8 mouse cellular contexts compared by ENCODE assay signal in the genomic region with DNA sequence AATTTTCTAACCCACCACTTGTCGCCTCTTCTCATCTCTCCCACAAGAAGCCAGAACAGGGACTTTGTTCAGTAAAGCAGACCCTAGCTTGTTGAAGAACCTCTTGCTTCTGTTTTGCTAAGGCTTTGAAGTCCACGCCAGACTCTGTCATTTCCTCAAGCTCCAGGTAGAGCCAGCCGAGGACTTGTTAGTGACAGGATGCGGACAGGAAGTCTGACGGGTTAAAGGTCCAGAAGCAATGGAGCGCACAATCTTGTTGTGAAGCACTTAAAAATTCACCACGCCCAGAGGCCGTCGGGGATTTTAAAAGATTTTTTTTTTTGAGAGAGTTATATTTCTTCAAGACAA. TPM values are rescaled to one million over a fixed set of nuclear protein-coding genes. Genes with fewer than 3 reads are reported as not detected.
DNase-seq lines count a peak whose midpoint lies in the region; ATAC-seq lines count a peak whose summit lies in the region.

No protein-coding gene starts in this region.

- peak overlapping the region; percentile 91 for H3K9ac ChIP-seq in forebrain, embryonic 13.5 days
- H3K9ac ChIP-seq in hindbrain, embryonic 16.5 days (ENCODE audit: low read depth, low read length): peak overlapping the region; percentile 84
- H3K9ac ChIP-seq in liver, embryonic 15.5 days: peak overlapping the region; percentile 65
- H3K9ac ChIP-seq in neural tube, embryonic 14.5 days (replicated peaks; ENCODE audit: low read depth, low read length): peak overlapping the region; percentile 67

- peak overlapping the region; percentile 99 for H3K27ac ChIP-seq in forebrain, embryonic 13.5 days
- H3K27ac ChIP-seq in hindbrain, embryonic 16.5 days (ENCODE audit: low read depth, low read length): peak overlapping the region; percentile 93
- peak overlapping the region; percentile 96 for H3K27ac ChIP-seq in liver, embryonic 15.5 days (replicated peaks)
- peak overlapping the region; percentile 96 for H3K27ac ChIP-seq in neural tube, embryonic 14.5 days (ENCODE audit: low read depth, low read length)

- no peaks in the 10 kb centered on the region for H3K36me3 ChIP-seq in forebrain, embryonic 13.5 days (ENCODE audit: poor library complexity, severe bottlenecking)
- no peaks in the 10 kb centered on the region for H3K36me3 ChIP-seq in hindbrain, embryonic 16.5 days (ENCODE audit: control insufficient read depth, insufficient read depth, low read length)
- H3K36me3 ChIP-seq in liver, embryonic 15.5 days (replicated peaks): no peaks in the 10 kb centered on the region
- no peaks in the 10 kb centered on the region for H3K36me3 ChIP-seq in neural tube, embryonic 14.5 days (ENCODE audit: control insufficient read depth, insufficient read depth, low read length)

- H3K4me1 ChIP-seq in forebrain, embryonic 13.5 days: peaks cover 76% of the 10 kb centered on the region
- peaks cover 53% of the 10 kb centered on the region for H3K4me1 ChIP-seq in hindbrain, embryonic 16.5 days (ENCODE audit: control insufficient read depth, insufficient read depth, low read depth, low read length)
- H3K4me1 ChIP-seq in liver, embryonic 15.5 days (replicated peaks): peaks cover 92% of the 10 kb centered on the region
- H3K4me1 ChIP-seq in neural tube, embryonic 14.5 days (ENCODE audit: control insufficient read depth, insufficient read depth, low read length): peaks cover 44% of the 10 kb centered on the region

- WGBS in forebrain, embryonic 13.5 days: 12% methylated on average over 9 of the region's 9 CpGs
- 16% methylated on average over 9 of the region's 9 CpGs for WGBS in hindbrain, embryonic 16.5 days
- WGBS in liver, embryonic 15.5 days (ENCODE audit: insufficient replicate concordance): 9% methylated on average over 9 of the region's 9 CpGs
- WGBS in neural tube, embryonic 14.5 days: 13% methylated on average over 9 of the region's 9 CpGs

- no peaks in the 10 kb centered on the region for H3K9me3 ChIP-seq in forebrain, embryonic 13.5 days (replicated peaks)
- H3K9me3 ChIP-seq in hindbrain, embryonic 16.5 days (ENCODE audit: control insufficient read depth, low read length): no peaks in the 10 kb centered on the region
- H3K9me3 ChIP-seq in liver, embryonic 15.5 days (replicated peaks): no peaks in the 10 kb centered on the region
- no peaks in the 10 kb centered on the region for H3K9me3 ChIP-seq in neural tube, embryonic 14.5 days (ENCODE audit: control insufficient read depth, low read length)

- peaks cover 18% of the 10 kb centered on the region for H3K27me3 ChIP-seq in forebrain, embryonic 13.5 days
- no peaks in the 10 kb centered on the region for H3K27me3 ChIP-seq in hindbrain, embryonic 16.5 days (replicated peaks; ENCODE audit: control insufficient read depth, insufficient read depth, low read length)
- peaks cover 18% of the 10 kb centered on the region; the same call in 1 of the 2 replicates for H3K27me3 ChIP-seq in liver, embryonic 15.5 days
- peaks cover 4% of the 10 kb centered on the region for H3K27me3 ChIP-seq in neural tube, embryonic 14.5 days (ENCODE audit: control insufficient read depth, insufficient read depth, low read length)

- peak overlapping the region; percentile 91 for H3K4me3 ChIP-seq in forebrain, embryonic 13.5 days
- peak overlapping the region; percentile 71 for H3K4me3 ChIP-seq in hindbrain, embryonic 16.5 days (ENCODE audit: low read length)
- H3K4me3 ChIP-seq in liver, embryonic 15.5 days (replicated peaks): peak overlapping the region; percentile 80
- peak overlapping the region; percentile 87 for H3K4me3 ChIP-seq in neural tube, embryonic 14.5 days (ENCODE audit: low read depth, low read length)

- no peak for ATAC-seq in forebrain, embryonic 13.5 days
- no peak for ATAC-seq in hindbrain, embryonic 16.5 days
- ATAC-seq in liver, embryonic 15.5 days (ENCODE audit: insufficient read depth): no peak
- no peak for ATAC-seq in neural tube, embryonic 14.5 days (ENCODE audit: low read depth)

- H3K4me2 ChIP-seq in forebrain, embryonic 13.5 days: peak overlapping the region; percentile 96
- peak overlapping the region; percentile 91 for H3K4me2 ChIP-seq in hindbrain, embryonic 16.5 days (ENCODE audit: low read length)
- peak overlapping the region; percentile 98 for H3K4me2 ChIP-seq in liver, embryonic 15.5 days
- peak overlapping the region; percentile 70 for H3K4me2 ChIP-seq in neural tube, embryonic 14.5 days (ENCODE audit: low read depth, low read length)

- DNase-seq in right cerebral cortex, postnatal 25 days: peak; percentile 11
- no peak for DNase-seq in right cerebral cortex, postnatal 14 days
- no peak for DNase-seq in left cerebral cortex, adult 18-20 months (ENCODE audit: low spot score in 2 of 2)
- no peak for DNase-seq in B cell, adult 2 months

RNA-seq across cellular contexts. Expression of gene Mef2d, which starts 0.8 kb away (rescaled TPM):
- polyA plus RNA-seq in forebrain, embryonic 13.5 days (2015; fragmentation: Nextera tagmentation; extraction: Ambion mirVana): 15.0 and 16.5 TPM in 2 replicates
- 16.4 and 24.1 TPM in 2 replicates for polyA plus RNA-seq in hindbrain, embryonic 16.5 days (2015; fragmentation: Nextera tagmentation; extraction: Ambion mirVana)
- polyA plus RNA-seq in liver, embryonic 15.5 days (2015; fragmentation: Nextera tagmentation; extraction: Ambion mirVana): 6.8 and 7.1 TPM in 2 replicates
- 19.6 and 20.4 TPM in 2 replicates for polyA plus RNA-seq in neural tube, embryonic 14.5 days (2014; fragmentation: Nextera tagmentation; extraction: Ambion mirVana)
- total RNA-seq in left cerebral cortex, adult 18-20 months (2021): 100 to 1,000 TPM; 210 to 213 TPM

RNA-seq across cellular contexts. Expression of gene Iqgap3, which starts 59.6 kb away (rescaled TPM):
- 13.8 and 15.3 TPM in 2 replicates for polyA plus RNA-seq in forebrain, embryonic 13.5 days (2015; fragmentation: Nextera tagmentation; extraction: Ambion mirVana)
- 2.8 and 3.8 TPM in 2 replicates for polyA plus RNA-seq in hindbrain, embryonic 16.5 days (2015; fragmentation: Nextera tagmentation; extraction: Ambion mirVana)
- 7.3 and 8.0 TPM in 2 replicates for polyA plus RNA-seq in liver, embryonic 15.5 days (2015; fragmentation: Nextera tagmentation; extraction: Ambion mirVana)
- 1.2 and 2.5 TPM in 2 replicates for polyA plus RNA-seq in neural tube, embryonic 14.5 days (2014; fragmentation: Nextera tagmentation; extraction: Ambion mirVana)
- under 1 TPM; 0.16 to 0.30 TPM for total RNA-seq in left cerebral cortex, adult 18-20 months (2021)
